Mouse (Mus musculus): Measurements from ENCODE around the gene Oas1a.
"Not testable (repeated sequence)": the region's sequence is repeated elsewhere in the genome, so short reads cannot be mapped to it uniquely, and the experiment has no call there.

- not testable (repeated sequence) for TF ChIP-seq CTCF (IDR thresholded peaks at IDR 0.05; ENCODE audit: insufficient read depth, low read length); POLR2A (IDR thresholded peaks at IDR 0.05; ENCODE audit: borderline replicate concordance, extremely low read depth, low read depth, low read length)
Observed at GRCm38 (mm10) chr5:120924520-120924919, 17.2 kb upstream of the Oas1a start.
